Mouse (Mus musculus): ENCODE measurements at regions not wholly inside any gene's neighbourhood (a gene's known extent, or its start where the extent isn't known, plus 50 kb on each side); places are given as distances from the start of the nearest gene placed in this dataset.
A peak's percentile ranks its signal among the peaks of the same experiment; 100 is the strongest.

- POLR2A ChIA-PET: no interaction called here
- DNase-seq (ENCODE audit: low read depth, low spot score) (no peak), ATAC-seq (no peak)
- in situ Hi-C loops (cut with MboI; ENCODE audit: low pct_unique_long_range_greater_than_20kb): no loop called here
- TF ChIP-seq CTCF (IDR thresholded peaks at IDR 0.05): no peak
- no peaks in the 10 kb centered on the region for H3K27me3 ChIP-seq
- CTCF ChIA-PET: no interaction called here
Measured at GRCm38 (mm10) chr10:98558560-98558959, 355.6 kb upstream of the Atp2b1 start.

GRCm38 (mm10) chr10:98562297-98562912, 351.8 kb upstream of the Atp2b1 start:
- CTCF ChIA-PET: no interaction called here
- in situ Hi-C loops (cut with MboI; ENCODE audit: low pct_unique_long_range_greater_than_20kb): no loop called here
- POLR2A ChIA-PET: no interaction called here
- no peak for TF ChIP-seq CTCF (IDR thresholded peaks at IDR 0.05)
- H3K27me3 ChIP-seq: no peaks in the 10 kb centered on the region
- ATAC-seq (no peak), DNase-seq (ENCODE audit: low read depth, low spot score) (no peak)

GRCm38 (mm10) chr10:98572782-98573536, 341.2 kb upstream of the Atp2b1 start:
- POLR2A ChIA-PET: no interaction called here
- no peak for ATAC-seq
- no peaks in the 10 kb centered on the region for H3K27me3 ChIP-seq
- CTCF ChIA-PET: interaction anchor here (1.5 kb wide), 1 partner anchor 8 kb away, joined by 3 read pairs; no protein-coding TSS in a partner anchor
- no peak for DNase-seq (ENCODE audit: low read depth, low spot score)
- TF ChIP-seq CTCF (IDR thresholded peaks at IDR 0.05): no peak
- in situ Hi-C loops (cut with MboI; ENCODE audit: low pct_unique_long_range_greater_than_20kb): no loop called here

GRCm38 (mm10) chr10:98577040-98577439, 337.2 kb upstream of the Atp2b1 start:
- CTCF ChIA-PET: no interaction called here
- in situ Hi-C loops (cut with MboI; ENCODE audit: low pct_unique_long_range_greater_than_20kb): no loop called here
- POLR2A ChIA-PET: no interaction called here

GRCm38 (mm10) chr10:98584776-98585175, 329.4 kb upstream of the Atp2b1 start:
- in situ Hi-C loops (cut with MboI; ENCODE audit: low pct_unique_long_range_greater_than_20kb): no loop called here
- no peak for ATAC-seq
- peak; percentile 17 for DNase-seq (ENCODE audit: low read depth, low spot score)
- ChIA-PET CTCF (interaction anchor here (1.1 kb wide), 1 partner anchor 45 kb away, joined by 4 read pairs; no protein-coding TSS in a partner anchor), POLR2A (interaction anchor here (0.8 kb wide), 1 partner anchor 330 kb away, joined by 3 read pairs; no protein-coding TSS in a partner anchor)
- H3K27me3 ChIP-seq: no peaks in the 10 kb centered on the region
- TF ChIP-seq CTCF (IDR thresholded peaks at IDR 0.05): no peak

More at GRCm38 (mm10) chr10:98577040-98577439, 337.2 kb upstream of the Atp2b1 start:
- no peak for ATAC-seq
- H3K27me3 ChIP-seq: no peaks in the 10 kb centered on the region
- TF ChIP-seq CTCF (IDR thresholded peaks at IDR 0.05): no peak
- DNase-seq (ENCODE audit: low read depth, low spot score): no peak

- ChIA-PET CTCF (no interaction called here), POLR2A (no interaction called here)
- H3K27me3 ChIP-seq: no peaks in the 10 kb centered on the region
- no peak for TF ChIP-seq CTCF (IDR thresholded peaks at IDR 0.05)
- DNase-seq (ENCODE audit: low read depth, low spot score) (no peak), ATAC-seq (no peak)
- in situ Hi-C loops (cut with MboI; ENCODE audit: low pct_unique_long_range_greater_than_20kb): no loop called here
Measured at GRCm38 (mm10) chr10:98589726-98590125, 324.5 kb upstream of the Atp2b1 start.

- in situ Hi-C loops (cut with MboI; ENCODE audit: low pct_unique_long_range_greater_than_20kb): no loop called here
- ChIA-PET POLR2A (no interaction called here), CTCF (no interaction called here)
- no peak for TF ChIP-seq CTCF (IDR thresholded peaks at IDR 0.05)
- DNase-seq (ENCODE audit: low read depth, low spot score): no peak
- no peaks in the 10 kb centered on the region for H3K27me3 ChIP-seq
- no peak for ATAC-seq
Measured at GRCm38 (mm10) chr10:98592154-98592553, 322.1 kb upstream of the Atp2b1 start.

GRCm38 (mm10) chr10:98593910-98594309, 320.3 kb upstream of the Atp2b1 start:
- no peak for ATAC-seq
- no peak for TF ChIP-seq CTCF (IDR thresholded peaks at IDR 0.05)
- no peaks in the 10 kb centered on the region for H3K27me3 ChIP-seq
- in situ Hi-C loops (cut with MboI; ENCODE audit: low pct_unique_long_range_greater_than_20kb): no loop called here
- ChIA-PET POLR2A (no interaction called here), CTCF (interaction anchor here (1.4 kb wide), 1 partner anchor 20 kb away, joined by 3 read pairs; no protein-coding TSS in a partner anchor)
- no peak for DNase-seq (ENCODE audit: low read depth, low spot score)

GRCm38 (mm10) chr10:98608221-98608941, 305.8 kb upstream of the Atp2b1 start:
- no peak for TF ChIP-seq CTCF (IDR thresholded peaks at IDR 0.05)
- in situ Hi-C loops (cut with MboI; ENCODE audit: low pct_unique_long_range_greater_than_20kb): no loop called here
- no peaks in the 10 kb centered on the region for H3K27me3 ChIP-seq
- ChIA-PET POLR2A (no interaction called here), CTCF (interaction anchor here (1.7 to 1.9 kb wide), 2 partner anchors 9 to 10 kb away, joined by 5 read pairs; no protein-coding TSS in a partner anchor)
- ATAC-seq (no peak), DNase-seq (ENCODE audit: low read depth, low spot score) (no peak)

GRCm38 (mm10) chr10:98610708-98611107, 303.5 kb upstream of the Atp2b1 start:
- no peaks in the 10 kb centered on the region for H3K27me3 ChIP-seq
- POLR2A ChIA-PET: no interaction called here
- no peak for ATAC-seq
- CTCF ChIA-PET: no interaction called here
- no peak for DNase-seq (ENCODE audit: low read depth, low spot score)
- in situ Hi-C loops (cut with MboI; ENCODE audit: low pct_unique_long_range_greater_than_20kb): no loop called here
- no peak for TF ChIP-seq CTCF (IDR thresholded peaks at IDR 0.05)
